Mouse (Mus musculus) adrenal gland (tissue): ENCODE measurements around the gene Map4k4.

Source experiments
- intact Hi-C: fragments of 180-260 bp; cut with DNase I; formaldehyde crosslinking; loops from one replicate; pipeline ENCODE4 v1.15.1; 2025

Gene Map4k4

GRCm38 (mm10) chr1:39896581-39896980 is 4.1 kb upstream of the Map4k4 start:
- intact Hi-C loops = no loop called here

DNA sequence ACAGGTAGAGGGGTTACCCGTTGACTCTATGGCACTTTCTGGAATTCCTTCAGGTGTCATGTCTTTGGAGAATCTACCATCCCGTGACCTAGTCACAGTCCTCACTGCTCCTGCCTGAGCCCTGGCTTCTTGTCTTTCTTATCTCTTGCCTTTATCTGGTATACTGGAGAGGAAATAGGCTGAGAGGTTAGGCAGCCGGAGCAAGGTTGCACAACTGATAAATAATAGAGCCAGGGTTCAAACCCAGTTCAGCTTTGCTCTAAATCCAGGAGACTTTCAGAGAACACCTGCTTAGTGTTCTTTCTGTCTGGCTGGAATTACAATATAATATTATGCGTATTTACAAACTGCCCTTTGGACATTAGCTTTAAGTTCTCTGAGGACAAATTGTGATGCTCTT is 2.0 kb upstream of the Map4k4 start:
- intact Hi-C loops = no loop called here

- intact Hi-C loops = loop anchor here (5.0 kb wide), 2 partner anchors 36 to 139 kb away; no protein-coding TSS in a partner anchor
These were observed 524 bp downstream of the Map4k4 start for GRCm38 (mm10) chr1:39901063-39901811.

DNA sequence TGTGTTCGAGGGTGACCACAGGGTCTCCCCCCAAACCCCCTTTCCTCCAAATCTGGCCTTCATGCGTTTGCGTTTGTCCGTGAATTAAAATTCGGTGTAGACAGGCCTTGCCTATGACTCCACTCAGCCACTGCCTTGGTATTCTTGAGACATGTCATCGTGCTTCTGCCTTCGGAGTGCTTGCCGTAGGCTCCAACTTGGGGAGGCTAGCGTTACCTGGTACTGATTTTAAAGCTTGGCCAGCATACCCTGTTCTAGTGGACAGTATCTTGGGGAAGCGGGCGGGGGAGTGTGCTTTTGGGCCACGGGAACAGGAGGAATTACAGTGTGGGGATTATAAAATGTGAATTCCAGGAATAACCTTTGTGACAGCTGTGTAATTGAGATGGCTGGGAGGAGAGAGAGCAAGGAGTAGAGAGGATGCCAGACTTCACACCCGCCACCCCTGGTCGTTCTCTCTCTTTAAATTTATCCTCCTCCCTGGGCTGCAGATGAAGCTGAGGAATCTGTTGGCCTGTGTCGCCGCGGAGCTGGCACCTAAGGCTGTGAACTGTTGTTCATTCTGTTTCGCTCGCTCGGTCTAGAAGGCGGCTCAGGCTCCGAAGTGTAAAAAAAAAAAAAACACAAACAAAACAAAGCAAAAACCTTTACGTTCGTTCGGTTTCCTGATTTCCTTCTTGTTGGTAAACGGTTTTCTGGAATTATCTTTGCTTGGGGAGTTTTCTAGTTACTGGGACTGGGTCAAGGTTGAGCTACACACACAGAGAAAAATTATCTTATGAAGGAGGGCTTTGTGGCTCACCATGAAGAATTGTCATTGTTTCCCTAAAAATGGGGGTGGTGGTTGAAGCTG is 1.4 kb downstream of the Map4k4 start:
- intact Hi-C loops = loop anchor here (5.0 kb wide), 2 partner anchors 35 to 140 kb away; no protein-coding TSS in a partner anchor

DNA sequence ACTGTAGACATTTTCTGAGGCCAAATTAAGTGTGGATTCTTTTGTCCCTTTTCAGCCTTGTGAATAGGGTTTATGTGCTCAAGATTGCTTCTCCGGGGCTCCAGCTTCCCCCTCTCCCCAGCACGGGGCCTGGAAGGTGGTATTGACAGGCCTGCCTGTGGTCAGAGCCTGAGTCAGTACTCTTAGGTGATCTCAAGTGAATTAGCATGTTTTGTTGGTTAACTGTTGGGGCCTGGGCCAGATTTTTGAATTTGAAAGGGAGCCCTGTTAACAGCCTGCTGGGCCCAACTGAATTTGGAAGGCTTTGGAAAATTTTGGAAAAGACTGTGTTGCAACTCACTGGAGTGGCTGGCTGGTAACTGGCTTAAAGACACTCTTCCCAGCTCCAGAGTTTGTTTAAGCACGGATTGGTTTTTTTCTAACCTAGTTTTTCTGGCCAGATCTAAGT is 2.0 kb downstream of the Map4k4 start:
- intact Hi-C loops = loop anchor here (5.0 kb wide), 2 partner anchors 35 to 140 kb away; no protein-coding TSS in a partner anchor

GRCm38 (mm10) chr1:39904720-39905119 is 4.0 kb downstream of the Map4k4 start:
- intact Hi-C loops = loop anchor here (5.0 kb wide), 2 partner anchors 33 to 142 kb away; no protein-coding TSS in a partner anchor

DNA sequence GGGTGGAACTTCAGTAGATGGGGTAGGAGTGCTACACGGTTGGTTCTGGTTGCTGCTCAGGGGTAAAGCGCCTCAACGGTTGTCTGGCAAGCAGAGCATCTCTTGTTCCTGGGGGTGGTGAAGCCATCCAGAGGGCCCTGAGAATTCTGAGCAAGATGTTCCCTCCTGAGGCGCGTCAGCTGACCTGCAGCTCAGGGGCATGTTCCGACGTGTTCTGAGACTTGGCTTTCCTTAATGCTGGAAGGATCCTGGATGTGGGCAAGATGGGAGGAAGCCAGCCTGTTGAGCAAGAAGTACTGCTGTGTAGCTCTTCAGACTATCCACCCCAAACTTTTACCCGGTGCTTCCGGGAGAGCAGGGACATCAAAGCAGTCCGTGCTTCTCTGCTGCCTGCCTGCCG is 6.2 kb downstream of the Map4k4 start:
- intact Hi-C loops = no loop called here

DNA sequence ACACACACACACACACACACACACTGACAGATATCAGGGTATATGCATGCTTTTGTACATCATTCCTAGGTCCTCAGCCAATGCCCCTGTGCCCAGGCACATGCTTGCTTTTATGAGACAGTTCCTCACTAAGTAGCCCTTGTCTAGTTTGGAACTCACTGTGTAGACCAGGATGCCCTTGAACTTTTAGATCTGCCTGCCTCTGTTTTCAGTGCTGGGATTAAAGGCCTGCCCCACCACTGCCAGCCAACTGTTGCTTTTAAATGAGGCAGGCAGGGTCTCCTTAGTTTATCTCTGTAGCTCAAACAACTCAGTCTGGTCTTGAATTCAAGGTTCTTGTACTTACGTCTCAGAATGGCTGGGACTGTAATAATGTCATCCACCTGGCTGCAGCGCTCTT is 8.3 kb downstream of the Map4k4 start:
- intact Hi-C loops = no loop called here

DNA sequence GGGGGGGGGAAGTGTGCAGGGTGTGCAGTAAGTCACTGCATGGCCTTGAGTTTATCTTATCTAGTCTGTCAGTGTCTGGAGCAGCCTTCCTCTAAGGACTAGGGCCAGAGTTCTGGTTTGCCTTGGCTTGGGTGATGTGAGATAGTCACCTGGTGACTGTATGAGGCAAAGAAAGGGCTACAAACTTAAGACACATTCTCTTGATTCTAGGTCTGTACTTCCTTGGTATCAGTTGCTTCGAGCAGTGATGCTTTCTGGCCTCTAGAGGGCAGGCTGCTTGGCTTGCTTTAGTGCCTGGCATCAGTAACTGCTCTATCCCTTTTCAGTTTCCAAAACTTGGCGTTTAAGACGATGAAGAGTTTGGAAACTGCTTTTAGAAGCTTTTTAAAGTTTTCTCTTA is 10.7 kb downstream of the Map4k4 start:
- intact Hi-C loops = no loop called here

GRCm38 (mm10) chr1:39913256-39913655 is 12.5 kb downstream of the Map4k4 start:
- intact Hi-C loops = no loop called here

GRCm38 (mm10) chr1:39916144-39916543 is 15.4 kb downstream of the Map4k4 start:
- intact Hi-C loops = no loop called here

DNA sequence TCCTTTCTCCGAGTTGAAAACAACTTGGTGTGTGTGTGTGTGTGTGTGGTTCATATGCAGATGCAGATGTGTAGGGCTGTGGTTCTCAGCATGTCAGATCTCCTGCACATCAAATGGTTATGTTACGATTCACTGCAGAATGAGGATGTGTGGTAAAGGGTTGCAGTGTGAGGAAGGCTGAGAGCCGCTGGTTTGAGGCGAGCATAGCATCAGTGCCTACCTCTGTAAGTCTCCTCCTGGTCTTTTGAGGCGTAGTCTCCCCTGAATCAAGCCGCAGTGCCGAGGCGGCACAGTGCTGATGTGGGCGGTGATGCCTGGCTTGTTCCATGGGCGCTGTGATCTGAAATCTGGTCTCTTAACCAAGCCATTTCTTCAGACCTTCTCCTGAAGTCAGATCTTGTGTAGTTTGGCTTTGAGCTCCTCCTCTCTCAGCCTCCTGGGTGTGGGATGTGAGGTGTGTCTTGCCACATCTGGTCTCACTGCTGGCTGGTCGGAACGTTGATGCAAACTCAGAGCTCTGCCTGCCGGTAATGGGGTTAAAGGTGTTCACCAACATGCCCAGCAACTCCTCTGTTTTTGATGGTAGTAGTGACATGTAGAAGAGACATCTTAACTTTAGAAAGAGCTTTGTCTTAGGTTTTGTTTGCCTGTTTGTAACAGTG is 17.3 kb downstream of the Map4k4 start:
- intact Hi-C loops = no loop called here

GRCm38 (mm10) chr1:39918517-39919115 is 17.9 kb downstream of the Map4k4 start:
- intact Hi-C loops = no loop called here

DNA sequence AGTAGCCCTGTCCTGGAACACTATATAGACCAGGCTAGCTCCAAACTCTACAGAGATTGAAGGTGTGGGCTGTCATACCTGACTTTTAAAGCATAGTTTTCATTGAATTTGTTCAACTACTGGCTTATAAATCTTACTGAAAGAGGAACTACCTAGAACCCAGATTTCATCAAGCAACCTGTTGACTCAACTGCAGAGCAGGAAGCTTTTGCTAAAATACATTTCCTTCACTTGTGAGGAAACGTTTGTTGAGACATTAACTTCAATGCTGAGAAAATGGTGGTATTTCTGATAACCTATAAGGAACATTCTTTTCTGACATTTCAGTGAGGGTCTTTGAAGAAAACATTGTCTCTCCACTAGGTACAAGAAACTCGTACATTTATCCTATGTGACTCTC is 19.9 kb downstream of the Map4k4 start:
- intact Hi-C loops = no loop called here

GRCm38 (mm10) chr1:39921996-39922395 is 21.3 kb downstream of the Map4k4 start:
- intact Hi-C loops = no loop called here

DNA sequence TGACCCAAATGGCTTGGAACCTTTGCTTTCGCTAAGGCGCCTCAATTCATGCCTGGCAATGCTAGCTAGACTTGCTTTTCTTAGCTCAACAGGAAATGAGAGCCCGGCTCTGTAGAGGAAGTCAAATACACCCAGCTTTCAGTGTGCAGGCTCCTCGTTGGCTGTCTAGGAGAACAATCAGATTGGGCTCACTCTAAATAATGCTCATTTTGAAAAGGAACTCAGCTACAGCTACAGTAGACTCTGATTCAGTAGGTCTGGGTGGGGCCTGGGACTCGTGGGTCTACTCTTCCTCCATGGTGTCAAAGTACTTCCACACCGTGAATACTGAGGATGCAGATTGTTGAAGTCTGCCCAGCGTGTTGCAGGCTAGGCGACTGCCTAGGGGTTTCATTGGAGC is 22.0 kb downstream of the Map4k4 start:
- intact Hi-C loops = no loop called here

- intact Hi-C loops = no loop called here
These were observed 23.0 kb downstream of the Map4k4 start for GRCm38 (mm10) chr1:39923395-39924337.

- intact Hi-C loops = loop anchor here (5.0 kb wide), 1 partner anchor 244 kb away; no protein-coding TSS in a partner anchor
These were observed 30.3 kb downstream of the Map4k4 start for GRCm38 (mm10) chr1:39931055-39931454.

DNA sequence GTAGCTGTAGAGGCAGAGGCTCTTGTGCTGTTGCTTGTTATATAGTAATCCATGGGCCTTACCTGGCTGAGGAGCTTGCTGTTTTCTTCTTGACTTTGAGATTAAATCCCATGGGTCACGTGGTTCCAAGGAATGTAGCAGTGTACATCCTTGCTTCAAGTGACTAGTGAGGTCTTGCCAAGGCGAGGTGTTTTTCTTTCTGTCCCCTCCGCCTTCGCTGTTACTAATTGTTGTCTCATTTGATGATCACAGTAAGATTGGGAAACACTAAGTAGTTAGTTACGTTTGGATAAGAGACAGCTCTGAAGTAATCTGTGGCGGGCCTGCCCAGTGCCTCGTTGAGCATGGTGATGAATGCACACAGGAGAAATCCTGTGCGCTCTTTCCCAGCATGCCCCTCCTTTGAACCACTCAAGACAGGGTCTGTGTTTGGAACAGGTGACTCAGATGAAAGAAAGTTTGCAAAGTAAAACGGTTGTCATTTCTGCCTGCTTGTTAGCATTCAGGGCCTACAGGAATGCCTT is 31.6 kb downstream of the Map4k4 start:
- intact Hi-C loops = loop anchor here (5.0 kb wide), 1 partner anchor 245 kb away; no protein-coding TSS in a partner anchor

GRCm38 (mm10) chr1:39932922-39933321 is 32.2 kb downstream of the Map4k4 start:
- intact Hi-C loops = loop anchor here (5.0 kb wide), 1 partner anchor 246 kb away; no protein-coding TSS in a partner anchor
